Mouse (Mus musculus) MEL (cell line): ENCODE results near the gene Tent2. TPM values are rescaled to one million over a fixed set of nuclear protein-coding genes. Genes with fewer than 3 reads are reported as not detected.

ENCODE experiments used
- DNase-seq: peaks from one replicate; pipeline ENCODE4 v3.0.0; 2011; ENCODE audit warnings: low read depth, low spot score
- H3K27ac ChIP-seq: 2 replicates; pipeline ENCODE4 v1.5.1; 2012; ENCODE audit warnings: low read depth, mild to moderate bottlenecking, control low read depth, low read length, moderate library complexity; ENCODE audit not compliant: control insufficient read depth
- H3K27me3 ChIP-seq, 2 experiments: fragments of 150-350 bp in 1 of 2; sonication (generic) in 1 of 2; 2 replicates each; pipeline ENCODE4 v1.6.1; 2012; ENCODE audit warnings: low read length in 2 of 2, mild to moderate bottlenecking in 2 of 2, improper control_type of control experiment in 1 of 2, moderate library complexity in 1 of 2; ENCODE audit not compliant: insufficient read depth in 2 of 2, control insufficient read depth in 1 of 2
- H3K36me3 ChIP-seq, 2 experiments: 2 replicates each; pipeline ENCODE4 v1.6.1; 2012 to 2014; ENCODE audit warnings: low read length in 2 of 2, improper control_type of control experiment in 1 of 2, inconsistent platforms in 1 of 2, mild to moderate bottlenecking in 1 of 2; ENCODE audit not compliant: insufficient read depth in 2 of 2, control insufficient read depth in 1 of 2
- H3K4me1 ChIP-seq, 2 experiments: fragments of 150-350 bp in 1 of 2; sonication (generic) in 1 of 2; 2 replicates each; pipeline ENCODE4 v1.6.1; 2012; ENCODE audit warnings: low read length in 2 of 2, improper control_type of control experiment in 1 of 2, mild to moderate bottlenecking in 1 of 2; ENCODE audit not compliant: insufficient read depth in 2 of 2, control insufficient read depth in 1 of 2
- H3K4me3 ChIP-seq, 2 experiments: fragments of 150-350 bp in 1 of 2; sonication (generic) in 1 of 2; 2 replicates each; pipeline ENCODE4 v1.5.1; 2012; ENCODE audit warnings: low read depth in 2 of 2, low read length in 2 of 2, mild to moderate bottlenecking in 2 of 2, moderate library complexity in 2 of 2, control low read depth in 1 of 2, improper control_type of control experiment in 1 of 2; ENCODE audit not compliant: control insufficient read depth in 1 of 2, insufficient read depth in 1 of 2
- H3K79me2 ChIP-seq: 2 replicates; pipeline ENCODE4 v1.6.1; 2012; ENCODE audit warnings: mild to moderate bottlenecking, low read length, moderate library complexity; ENCODE audit not compliant: control insufficient read depth, poor library complexity, insufficient read depth
- H3K9ac ChIP-seq: 2 replicates; pipeline ENCODE4 v1.6.1; 2012; ENCODE audit warnings: low read depth, mild to moderate bottlenecking, control low read depth, low read length, moderate library complexity; ENCODE audit not compliant: control insufficient read depth, poor library complexity, severe bottlenecking
- H3K9me3 ChIP-seq: fragments of 150-350 bp; sonication (generic); replicated peaks from 2 replicates; pipeline ENCODE4 v1.6.1; 2012; ENCODE audit warnings: mild to moderate bottlenecking, low read length, improper control_type of control experiment, moderate library complexity; ENCODE audit not compliant: insufficient read depth
- BHLHE40 ChIP-seq: IDR thresholded peaks from 2 replicates; pipeline ENCODE4 v1.6.1; 2012; ENCODE audit warnings: low read depth, mild to moderate bottlenecking, inconsistent platforms, low read length, improper control_type of control experiment, borderline replicate concordance
- CHD1 ChIP-seq: IDR thresholded peaks from 2 replicates; pipeline ENCODE4 v1.6.1; 2012; ENCODE audit warnings: low read depth, mild to moderate bottlenecking, inconsistent platforms, low read length, improper control_type of control experiment
- E2F4 ChIP-seq: IDR thresholded peaks from 2 replicates; pipeline ENCODE4 v1.6.1; 2011; ENCODE audit warnings: low read depth, low read length, improper control_type of control experiment, borderline replicate concordance
- ELF1 ChIP-seq: IDR thresholded peaks from 2 replicates; pipeline ENCODE4 v1.6.1; 2014; ENCODE audit warnings: low read depth, mild to moderate bottlenecking, inconsistent platforms, low read length, improper control_type of control experiment, moderate library complexity
- JUND ChIP-seq: IDR thresholded peaks from 2 replicates; pipeline ENCODE4 v1.6.1; 2011; ENCODE audit warnings: low read depth, mild to moderate bottlenecking, improper control_type of control experiment, low read length
- KAT2A ChIP-seq: conservative IDR thresholded peaks from 2 replicates; pipeline ENCODE4 v1.6.1; 2012; ENCODE audit warnings: low read depth, low read length, improper control_type of control experiment, inconsistent platforms
- MAX ChIP-seq: IDR thresholded peaks from 2 replicates; pipeline ENCODE4 v1.6.1; 2011; ENCODE audit warnings: low read length, improper control_type of control experiment
- MAZ ChIP-seq: IDR thresholded peaks from 2 replicates; pipeline ENCODE4 v1.6.1; 2012; ENCODE audit warnings: low read depth, mild to moderate bottlenecking, inconsistent platforms, low read length, improper control_type of control experiment
- MXI1 ChIP-seq: IDR thresholded peaks from 2 replicates; pipeline ENCODE4 v1.6.1; 2011; ENCODE audit warnings: mild to moderate bottlenecking, low read depth, low read length, improper control_type of control experiment
- MYC ChIP-seq: IDR thresholded peaks from 2 replicates; pipeline ENCODE4 v1.6.1; 2011; ENCODE audit warnings: low read depth, mild to moderate bottlenecking, low read length, improper control_type of control experiment, moderate library complexity
- POLR2A ChIP-seq, 2 experiments: IDR thresholded peaks; 2 replicates each; pipeline ENCODE4 v1.6.1; 2011 to 2012; ENCODE audit warnings: low read length in 2 of 2, mild to moderate bottlenecking in 2 of 2, control low read depth in 1 of 2, improper control_type of control experiment in 1 of 2, low read depth in 1 of 2, moderate library complexity in 1 of 2; ENCODE audit not compliant: control insufficient read depth in 1 of 2, insufficient read depth in 1 of 2, poor library complexity in 1 of 2
- POLR2AphosphoS2 ChIP-seq: IDR thresholded peaks from 2 replicates; pipeline ENCODE4 v1.6.1; 2011; ENCODE audit warnings: low read length, improper control_type of control experiment
- POLR2AphosphoS5 ChIP-seq: IDR thresholded peaks from 2 replicates; pipeline ENCODE4 v1.6.1; 2012; ENCODE audit warnings: low read depth, borderline replicate concordance, mild to moderate bottlenecking, inconsistent platforms, low read length, moderate library complexity, mixed read lengths
- RCOR1 ChIP-seq: IDR thresholded peaks from 2 replicates; pipeline ENCODE4 v1.6.1; 2012; ENCODE audit warnings: low read depth, mild to moderate bottlenecking, inconsistent platforms, low read length, improper control_type of control experiment
- SMC3 ChIP-seq: IDR thresholded peaks from 2 replicates; pipeline ENCODE4 v1.6.1; 2011; ENCODE audit warnings: low read depth, low read length, improper control_type of control experiment
- TBP ChIP-seq: IDR thresholded peaks from 2 replicates; pipeline ENCODE4 v1.8.0; 2011; ENCODE audit warnings: low read depth, low read length, improper control_type of control experiment
- TCF12 ChIP-seq: IDR thresholded peaks from 2 replicates; pipeline ENCODE4 v1.6.1; 2014; ENCODE audit warnings: low read depth, mild to moderate bottlenecking, inconsistent platforms, low read length, improper control_type of control experiment, moderate library complexity
- UBTF ChIP-seq: IDR thresholded peaks from 2 replicates; pipeline ENCODE4 v1.6.1; 2012; ENCODE audit warnings: low read depth, mild to moderate bottlenecking, inconsistent platforms, low read length, improper control_type of control experiment, moderate library complexity, borderline replicate concordance; ENCODE audit not compliant: insufficient read depth
- ZC3H11A ChIP-seq: IDR thresholded peaks from 2 replicates; pipeline ENCODE4 v1.6.1; 2012; ENCODE audit warnings: low read depth, mild to moderate bottlenecking, inconsistent platforms, low read length, improper control_type of control experiment
- ZKSCAN1 ChIP-seq: IDR thresholded peaks from 2 replicates; pipeline ENCODE4 v1.6.1; 2012; ENCODE audit warnings: low read depth, mild to moderate bottlenecking, inconsistent platforms, low read length, improper control_type of control experiment, moderate library complexity
- ZMIZ1 ChIP-seq: IDR thresholded peaks from 2 replicates; pipeline ENCODE4 v1.6.1; 2012; ENCODE audit warnings: low read depth, mild to moderate bottlenecking, inconsistent platforms, low read length, improper control_type of control experiment, moderate library complexity
- polyA plus RNA-seq, 2 experiments: library from polyadenylated mRNA; stranded (reverse) in 1 of 2; unstranded in 1 of 2; fragments of >175 nt in 1 of 2; fragments of >200 nt in 1 of 2; gene quantifications; 2 replicates each; pipeline versions ENCODE4 v1.2.1 to v1.2.4; 2012; ENCODE audit warnings: low replicate concordance in 2 of 2, low read depth in 1 of 2; ENCODE audit not compliant: insufficient read length in 2 of 2, insufficient read depth in 1 of 2, missing spikeins in 1 of 2
- total RNA-seq: library from RNA; depleted of rRNA; stranded (reverse); fragments of 300-350 nt; gene quantifications from 2 replicates; pipeline ENCODE4 v1.2.3, GENCODE M21; 2012

The Tent2 gene
- total and polyA plus RNA-seq, 3 experiments: 13.0 to 39.2 TPM; not detected in 1

DNA sequence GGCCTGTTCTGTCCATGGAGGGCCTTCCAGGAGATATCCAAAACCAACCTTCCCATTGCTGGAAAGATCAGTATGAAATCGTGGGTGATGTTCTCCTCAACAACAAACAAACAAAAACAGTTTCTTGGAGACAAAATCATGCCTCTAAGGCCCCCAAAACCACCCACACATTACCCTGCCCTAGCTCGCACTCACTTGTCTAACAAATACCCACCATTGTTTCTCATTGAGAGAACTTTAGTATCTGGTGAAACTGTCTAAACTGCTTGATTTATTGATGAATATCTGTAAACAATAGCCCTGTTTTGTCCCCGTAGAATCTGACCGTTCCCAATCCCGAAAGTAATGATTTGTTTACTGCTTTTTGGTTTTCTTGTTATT, 451 bp upstream of the Tent2 start:
- TF ChIP-seq POLR2AphosphoS5: no peak
- no peak for TF ChIP-seq POLR2AphosphoS2
- TF ChIP-seq TBP: 0 out of 2 replicates have a peak, but pooled peaks have one; percentile 37
- TF ChIP-seq MXI1: no peak
- peak overlapping the region; percentile 70 for H3K9ac ChIP-seq
- no peak for DNase-seq
- no peaks in the 10 kb centered on the region for H3K27me3 ChIP-seq
- H3K4me1 ChIP-seq: peaks cover 6 to 10% of the 10 kb centered on the region in 2 experiments
- H3K79me2 ChIP-seq: peaks cover 32% of the 10 kb centered on the region
- H3K4me3 ChIP-seq: peak overlapping the region; percentile 55 to 80
- H3K36me3 ChIP-seq: peaks cover 0 to 23% of the 10 kb centered on the region in 2 experiments; a peak in 2 of 4 replicates
- peak overlapping the region; percentile 22 for H3K27ac ChIP-seq
- H3K9me3 ChIP-seq: no peaks in the 10 kb centered on the region

GRCm38 (mm10) chr13:93189416-93189815, 2.8 kb downstream of the Tent2 start:
- no peaks in the 10 kb centered on the region for H3K27me3 ChIP-seq
- peaks cover 6 to 10% of the 10 kb centered on the region in 2 experiments for H3K4me1 ChIP-seq
- no peak overlapping the region for H3K27ac ChIP-seq
- TF ChIP-seq E2F4 (no peak), KAT2A (no peak), MYC (no peak), UBTF (no peak), ZC3H11A (no peak), BHLHE40 (no peak), ZKSCAN1 (no peak), ZMIZ1 (no peak), ELF1 (no peak), POLR2A (IDR thresholded peaks at IDR 0.05; ENCODE audit: control insufficient read depth in 1 of 2, insufficient read depth in 1 of 2, low read depth in 1 of 2, low read length in 2 of 2, poor library complexity in 1 of 2) (no peak), MAZ (no peak), RCOR1 (no peak), MAX (no peak), CHD1 (no peak), MXI1 (no peak), POLR2AphosphoS5 (no peak), TCF12 (no peak), SMC3 (no peak), TBP (no peak), JUND (no peak)
- H3K9ac ChIP-seq: no peak overlapping the region
- no peak overlapping the region for H3K4me3 ChIP-seq
- no peaks in the 10 kb centered on the region for H3K9me3 ChIP-seq
- H3K36me3 ChIP-seq: peaks cover 6 to 23% of the 10 kb centered on the region in 2 experiments
- H3K79me2 ChIP-seq: peaks cover 34% of the 10 kb centered on the region
- DNase-seq: no peak
